Mouse (Mus musculus) forebrain, embryonic 16.5 days (tissue): ENCODE measurements around the gene Majin. TPM values are rescaled to one million over a fixed set of nuclear protein-coding genes. Genes with fewer than 3 reads are reported as not detected.

Experiments used
- ATAC-seq: fragments of 200-750 bp; cut with Nextera tagmentation; 2 replicates; pipeline ENCODE4 v1.8.0; 2017; ENCODE audit warnings: mild to moderate bottlenecking, moderate library complexity
- H3K27ac ChIP-seq: fragments of 300-500 bp; sonication (generic); 2 replicates; pipeline ENCODE4 v1.5.1; 2014; ENCODE audit warnings: low read length, control low read depth
- H3K27me3 ChIP-seq: fragments of 300-500 bp; sonication (generic); replicated peaks from 2 replicates; pipeline ENCODE4 v1.6.1; 2014; ENCODE audit warnings: low read length; ENCODE audit not compliant: control insufficient read depth, insufficient read depth
- H3K36me3 ChIP-seq: fragments of 300-500 bp; sonication (generic); 2 replicates; pipeline ENCODE4 v1.6.1; 2014; ENCODE audit not compliant: control insufficient read depth, insufficient read depth
- H3K4me1 ChIP-seq: fragments of 300-500 bp; sonication (generic); replicated peaks from 2 replicates; pipeline ENCODE4 v1.6.1; 2014; ENCODE audit warnings: low read length; ENCODE audit not compliant: control insufficient read depth, insufficient read depth
- H3K4me2 ChIP-seq: fragments of 300-500 bp; sonication (generic); 2 replicates; pipeline ENCODE4 v1.6.1; 2014; ENCODE audit warnings: mild to moderate bottlenecking, low read length, control low read depth
- H3K4me3 ChIP-seq: fragments of 300-500 bp; sonication (generic); replicated peaks from 2 replicates; pipeline ENCODE4 v1.5.1; 2014; ENCODE audit warnings: mild to moderate bottlenecking, low read length, control low read depth
- H3K9ac ChIP-seq: fragments of 300-500 bp; sonication (generic); replicated peaks from 2 replicates; pipeline ENCODE4 v1.6.1; 2014; ENCODE audit warnings: low read depth, low read length, control low read depth
- H3K9me3 ChIP-seq: fragments of 300-500 bp; sonication (generic); 2 replicates; pipeline ENCODE4 v1.6.1; 2016; ENCODE audit warnings: low read length; ENCODE audit not compliant: control insufficient read depth
- WGBS: fragments of 180-500 bp; shearing (Covaris S2); extraction: QIAGEN DNeasy Blood & Tissue Kit; methylation state at CpG from one replicate; pipeline ENCODE4 v1.1.7; 2014; 5-methylcytosine and 5-hydroxymethylcytosine counted together
- polyA plus RNA-seq: library from polyadenylated mRNA; unstranded; fragments of >200 nt; fragmentation: Nextera tagmentation; extraction: Ambion mirVana; gene quantifications from 2 replicates; pipeline ENCODE4 v1.2.1, GENCODE M21; 2015

Gene Majin
- polyA plus RNA-seq: not detected in 2 replicates

- H3K9ac ChIP-seq: no peak within 1 kb of the TSS
- H3K27me3 ChIP-seq: no peaks in the 10 kb centered on the region
- H3K27ac ChIP-seq: no peak within 1 kb of the TSS
- ATAC-seq: no peak
- H3K4me2 ChIP-seq: no peak within 1 kb of the TSS
- H3K4me1 ChIP-seq: no peaks in the 10 kb centered on the region
- WGBS: 92% methylated on average over 23 of the region's 23 CpGs
- no peaks in the 10 kb centered on the region for H3K36me3 ChIP-seq
- no peaks in the 10 kb centered on the region for H3K9me3 ChIP-seq
- no peak within 1 kb of the TSS for H3K4me3 ChIP-seq
Observed at GRCm38 (mm10) chr19:6184131-6184530, at the start of gene Majin. Gene Majin (plus strand): TSS chr19:6184388.

GRCm38 (mm10) chr19:6136397-6136796 lies 47.8 kb upstream of the Majin start:
- Histone ChIP-seq H3K4me3 (no peak overlapping the region), H3K9me3 (no peaks in the 10 kb centered on the region), H3K9ac (no peak overlapping the region), H3K4me1 (peaks cover 13% of the 10 kb centered on the region), H3K27ac (no peak overlapping the region), H3K4me2 (no peak overlapping the region), H3K27me3 (no peaks in the 10 kb centered on the region), H3K36me3 (peaks cover 7% of the 10 kb centered on the region; the same call in 1 of the 2 replicates)
- WGBS: 87% methylated on average over 3 of the region's 3 CpGs
- ATAC-seq: no peak

- H3K9me3 ChIP-seq: no peaks in the 10 kb centered on the region
- peak overlapping the region; percentile 73 for H3K4me3 ChIP-seq
- H3K27ac ChIP-seq: no peak overlapping the region
- peaks cover 19% of the 10 kb centered on the region for H3K4me1 ChIP-seq
- peaks cover 7% of the 10 kb centered on the region; the same call in 1 of the 2 replicates for H3K36me3 ChIP-seq
- H3K27me3 ChIP-seq: no peaks in the 10 kb centered on the region
- 92% methylated on average over 6 of the region's 6 CpGs for WGBS
- no peak for ATAC-seq
- peak overlapping the region; percentile 72 for H3K4me2 ChIP-seq
- peak overlapping the region; percentile 94 for H3K9ac ChIP-seq
Observed at GRCm38 (mm10) chr19:6139701-6140100, 44.5 kb upstream of the Majin start.

- H3K9me3 ChIP-seq: no peaks in the 10 kb centered on the region
- peak overlapping the region; percentile 94 for H3K9ac ChIP-seq
- 6% methylated on average over 16 of the region's 16 CpGs for WGBS
Observed at GRCm38 (mm10) chr19:6140374-6140677, 43.9 kb upstream of the Majin start.

GRCm38 (mm10) chr19:6140678-6141393 lies 43.4 kb upstream of the Majin start, which contains the start of gene Batf2:
Gene Batf2 (plus strand): TSS chr19:6140983.
- H3K27ac ChIP-seq: peak within 1 kb of the TSS; percentile 95
- H3K4me1 ChIP-seq: peaks cover 19% of the 10 kb centered on the region
- H3K9me3 ChIP-seq: no peaks in the 10 kb centered on the region
- H3K4me2 ChIP-seq: peak within 1 kb of the TSS; percentile 72
- H3K27me3 ChIP-seq: no peaks in the 10 kb centered on the region
- H3K4me3 ChIP-seq: peak within 1 kb of the TSS; percentile 73
- H3K36me3 ChIP-seq: peaks cover 2% of the 10 kb centered on the region; the same call in 1 of the 2 replicates
- peak within 1 kb of the TSS; percentile 94 for H3K9ac ChIP-seq
- 1% methylated on average over 60 of the region's 68 CpGs for WGBS
- peak; percentile 94 for ATAC-seq

More at GRCm38 (mm10) chr19:6140374-6140677, 43.9 kb upstream of the Majin start:
- H3K4me1 ChIP-seq: peaks cover 19% of the 10 kb centered on the region
- H3K36me3 ChIP-seq: peaks cover 7% of the 10 kb centered on the region; the same call in 1 of the 2 replicates
- ATAC-seq: no peak
- H3K4me2 ChIP-seq: peak overlapping the region; percentile 72
- peak overlapping the region; percentile 95 for H3K27ac ChIP-seq
- no peaks in the 10 kb centered on the region for H3K27me3 ChIP-seq
- H3K4me3 ChIP-seq: peak overlapping the region; percentile 73

- no peaks in the 10 kb centered on the region for H3K36me3 ChIP-seq
- H3K4me3 ChIP-seq: peak within 1 kb of the TSS; percentile 73
- H3K4me2 ChIP-seq: peak within 1 kb of the TSS; percentile 72
- WGBS: 0% methylated on average over 15 of the region's 15 CpGs
- H3K27me3 ChIP-seq: no peaks in the 10 kb centered on the region
- H3K9me3 ChIP-seq: no peaks in the 10 kb centered on the region
- ATAC-seq: peak; percentile 80
- peak within 1 kb of the TSS; percentile 95 for H3K27ac ChIP-seq
- peaks cover 19% of the 10 kb centered on the region for H3K4me1 ChIP-seq
- H3K9ac ChIP-seq: peak within 1 kb of the TSS; percentile 94
Observed at GRCm38 (mm10) chr19:6141394-6141749, 42.8 kb upstream of the Majin start, which contains the start of gene Arl2. Gene Arl2 (minus strand): TSS chr19:6141548.

- Histone ChIP-seq H3K9ac (no peak overlapping the region), H3K27ac (no peak overlapping the region), H3K9me3 (no peaks in the 10 kb centered on the region), H3K27me3 (no peaks in the 10 kb centered on the region), H3K4me2 (no peak overlapping the region), H3K36me3 (no peaks in the 10 kb centered on the region), H3K4me1 (peaks cover 11% of the 10 kb centered on the region), H3K4me3 (no peak overlapping the region)
- no peak for ATAC-seq
- 83% methylated on average over 5 of the region's 5 CpGs for WGBS
Observed at GRCm38 (mm10) chr19:6144842-6145241, 39.3 kb upstream of the Majin start.

GRCm38 (mm10) chr19:6155174-6155573 lies 29.0 kb upstream of the Majin start:
- Histone ChIP-seq H3K27ac (no peak overlapping the region), H3K27me3 (no peaks in the 10 kb centered on the region), H3K9ac (no peak overlapping the region), H3K36me3 (no peaks in the 10 kb centered on the region), H3K9me3 (no peaks in the 10 kb centered on the region), H3K4me2 (no peak overlapping the region), H3K4me3 (no peak overlapping the region), H3K4me1 (no peaks in the 10 kb centered on the region)
- 86% methylated on average over 9 of the region's 9 CpGs for WGBS
- no peak for ATAC-seq

- 60% methylated on average over 8 of the region's 8 CpGs for WGBS
- H3K36me3 ChIP-seq: no peaks in the 10 kb centered on the region
- H3K9ac ChIP-seq: no peak overlapping the region
- no peaks in the 10 kb centered on the region for H3K4me1 ChIP-seq
- ATAC-seq: no peak
- H3K9me3 ChIP-seq: no peaks in the 10 kb centered on the region
- H3K4me3 ChIP-seq: no peak overlapping the region
- H3K27me3 ChIP-seq: no peaks in the 10 kb centered on the region
- no peak overlapping the region for H3K4me2 ChIP-seq
- H3K27ac ChIP-seq: no peak overlapping the region
Observed at GRCm38 (mm10) chr19:6156372-6156771, 27.8 kb upstream of the Majin start.
